Mouse (Mus musculus): ENCODE results near the gene Tpo.

The Tpo gene

GRCm38 (mm10) chr12:30132524-30132923 is at the start of gene Tpo:
TSS of gene Tpo (minus strand) at chr12:30132624.
- DNase-seq: no peak

DNA sequence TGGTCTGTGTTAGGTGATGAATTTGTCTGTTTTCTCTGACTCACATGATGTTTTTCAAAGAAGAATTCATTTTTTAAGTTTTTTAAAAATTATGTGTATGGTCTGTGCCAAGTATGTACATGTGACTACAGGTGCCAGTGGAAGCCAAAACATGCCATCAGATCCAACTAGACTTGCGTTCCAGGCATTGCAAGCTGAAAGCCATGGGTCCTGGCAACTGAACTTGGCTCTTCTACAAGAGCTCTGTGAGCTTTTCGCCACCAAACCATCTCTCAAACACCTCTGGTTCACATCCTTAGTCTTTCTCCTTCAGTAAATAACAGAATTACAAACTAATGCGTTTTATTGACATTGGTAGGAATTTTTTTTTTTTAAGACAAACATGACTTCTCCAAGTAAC is 49.3 kb upstream of the Tpo start:
- no peak for DNase-seq

DNA sequence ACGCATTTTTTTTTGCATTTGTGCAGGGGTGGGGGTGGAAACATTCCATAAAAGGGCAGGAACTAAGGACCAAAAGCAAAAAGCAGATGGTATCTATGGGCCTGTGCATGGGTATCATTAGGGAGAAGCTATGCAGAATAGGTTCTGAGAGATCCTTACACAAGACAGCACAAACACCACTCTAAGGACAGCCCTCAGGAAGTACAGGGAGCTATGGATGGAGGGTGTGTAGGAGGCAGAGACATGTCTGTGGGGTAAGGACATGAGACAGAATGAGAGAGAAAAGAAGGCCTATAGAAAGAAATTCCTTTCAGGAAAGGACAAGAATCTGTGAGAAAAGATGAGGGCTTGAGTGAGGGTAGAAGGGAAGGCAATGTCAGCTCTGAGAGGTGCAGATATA is 47.2 kb upstream of the Tpo start:
- no peak for DNase-seq

DNA sequence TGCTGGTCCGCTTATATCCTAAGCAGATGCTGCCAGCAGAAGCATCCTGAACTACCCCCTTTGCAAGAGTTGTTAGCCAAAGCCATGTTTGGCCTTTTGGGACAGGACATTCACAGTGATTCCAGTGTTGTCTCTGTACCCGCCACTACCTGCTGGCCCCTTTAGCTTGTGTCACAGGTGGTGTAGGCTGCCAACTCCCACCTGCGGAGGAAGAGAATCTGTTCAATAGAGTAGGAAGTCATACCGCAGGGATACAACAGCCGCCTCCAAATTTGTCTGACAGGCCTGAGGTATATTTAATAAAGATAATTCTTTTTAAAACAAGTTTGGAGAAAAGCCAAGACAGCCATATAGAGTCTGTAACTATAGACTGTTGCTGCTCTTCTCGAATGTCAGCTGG is 45.5 kb upstream of the Tpo start:
- no peak for DNase-seq

DNA sequence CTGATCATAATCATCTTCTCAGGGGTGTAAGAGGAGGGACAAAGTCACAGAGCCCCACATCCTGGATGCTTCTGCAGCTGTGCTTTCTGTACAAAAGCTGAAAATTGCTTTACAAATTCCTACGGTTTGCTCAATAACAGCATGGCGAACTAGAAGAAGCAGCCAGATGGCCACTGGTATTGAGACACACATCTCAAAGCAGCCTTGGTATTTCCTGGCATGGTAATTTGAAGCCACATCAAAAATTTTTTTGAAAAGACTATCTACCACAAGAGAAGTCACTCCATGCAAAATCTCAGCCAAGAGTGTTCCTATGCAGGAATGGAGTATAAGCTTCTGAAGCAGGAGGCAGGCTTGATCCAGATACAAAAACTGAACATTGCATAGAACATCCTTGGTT is 45.1 kb upstream of the Tpo start:
- no peak for DNase-seq

- DNase-seq: no peak
These were observed 36.1 kb upstream of the Tpo start for GRCm38 (mm10) chr12:30168491-30168890.

GRCm38 (mm10) chr12:30164538-30164937 is 32.1 kb upstream of the Tpo start:
- DNase-seq: no peak

DNA sequence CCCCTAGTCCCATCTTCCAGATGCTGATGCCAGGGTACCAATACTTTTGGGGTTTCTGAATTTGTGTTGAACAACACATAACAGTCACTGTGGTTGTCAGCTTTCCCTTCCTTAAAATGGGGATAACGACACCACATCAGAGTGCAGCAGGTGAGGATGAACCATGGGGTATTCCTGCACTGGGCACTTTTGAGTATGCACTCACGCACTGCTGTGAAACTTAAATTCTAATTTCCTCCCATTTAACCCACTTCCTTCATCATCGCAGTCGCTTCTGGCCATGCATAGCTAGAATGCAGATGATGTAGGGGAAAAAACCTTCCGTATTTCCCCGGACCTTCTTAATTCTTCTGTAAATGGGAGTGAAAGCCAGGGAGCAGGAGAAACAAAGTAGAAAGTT is 31.6 kb upstream of the Tpo start:
- DNase-seq: no peak

DNA sequence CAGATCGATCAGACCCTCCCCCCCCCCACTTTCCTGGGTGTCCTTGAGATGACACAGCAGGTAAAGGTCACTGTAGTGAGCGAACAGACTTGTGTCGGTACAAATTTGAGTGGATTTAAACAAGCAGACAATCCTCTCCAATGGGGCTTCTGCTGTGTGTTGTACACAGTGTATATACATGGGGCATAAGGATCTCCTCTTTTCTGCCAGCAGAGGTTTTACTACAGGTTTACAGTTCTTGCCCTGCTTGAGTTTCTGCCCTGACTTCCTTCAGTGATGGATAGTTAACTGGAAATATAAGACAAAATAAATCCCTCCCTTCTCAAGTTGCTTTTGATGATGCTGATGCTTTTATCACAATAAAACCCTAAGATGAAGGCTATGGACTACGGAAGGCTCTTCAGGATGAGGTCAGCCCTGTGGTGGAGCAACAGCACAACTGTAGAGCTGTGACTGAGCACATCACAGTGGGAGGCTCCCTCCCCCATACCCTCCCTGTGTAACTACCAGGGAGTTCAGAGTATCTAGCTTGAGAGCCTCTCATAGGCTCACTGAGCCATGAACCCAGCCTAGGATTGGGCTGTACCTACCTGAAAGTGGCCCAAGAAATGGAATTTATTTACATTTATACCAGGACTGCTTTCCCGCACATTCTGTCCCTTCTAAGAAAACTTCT is 29.4 kb upstream of the Tpo start:
- no peak for DNase-seq

- no peak for DNase-seq
These were observed 28.1 kb upstream of the Tpo start for GRCm38 (mm10) chr12:30160475-30160874.

GRCm38 (mm10) chr12:30159788-30160187 is 27.4 kb upstream of the Tpo start:
- DNase-seq: no peak

GRCm38 (mm10) chr12:30154079-30154673 is 21.8 kb upstream of the Tpo start:
- DNase-seq: no peak

GRCm38 (mm10) chr12:30142085-30142484 is 9.7 kb upstream of the Tpo start:
- no peak for DNase-seq

- DNase-seq: no peak
These were observed 3.1 kb downstream of the Tpo start for GRCm38 (mm10) chr12:30129411-30129716.

- peak; percentile 30 for DNase-seq
These were observed 3.6 kb downstream of the Tpo start for GRCm38 (mm10) chr12:30128561-30129410.

DNA sequence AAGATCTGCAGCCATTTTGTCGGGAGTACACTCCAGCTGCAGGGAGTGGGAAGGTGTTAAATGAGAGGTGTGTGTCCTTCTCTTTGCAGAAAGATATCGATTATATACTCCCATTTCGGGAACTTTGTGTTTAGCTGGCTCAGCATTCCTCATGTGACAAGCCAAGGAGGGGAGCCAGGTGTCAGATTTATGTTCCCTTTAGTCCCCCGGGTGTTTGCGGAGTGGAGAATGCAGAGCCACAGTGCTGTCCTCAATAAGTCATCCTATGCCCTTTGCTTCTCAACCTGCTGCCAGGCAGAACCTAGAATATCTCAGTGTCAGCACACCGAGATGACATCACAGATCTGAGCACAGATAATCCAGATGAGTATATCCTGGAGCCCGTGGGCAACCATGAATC is 10.1 kb downstream of the Tpo start:
- no peak for DNase-seq

GRCm38 (mm10) chr12:30112271-30112670 is 20.2 kb downstream of the Tpo start:
- no peak for DNase-seq

- DNase-seq: no peak
These were observed 22.5 kb downstream of the Tpo start for GRCm38 (mm10) chr12:30109646-30110605.

DNA sequence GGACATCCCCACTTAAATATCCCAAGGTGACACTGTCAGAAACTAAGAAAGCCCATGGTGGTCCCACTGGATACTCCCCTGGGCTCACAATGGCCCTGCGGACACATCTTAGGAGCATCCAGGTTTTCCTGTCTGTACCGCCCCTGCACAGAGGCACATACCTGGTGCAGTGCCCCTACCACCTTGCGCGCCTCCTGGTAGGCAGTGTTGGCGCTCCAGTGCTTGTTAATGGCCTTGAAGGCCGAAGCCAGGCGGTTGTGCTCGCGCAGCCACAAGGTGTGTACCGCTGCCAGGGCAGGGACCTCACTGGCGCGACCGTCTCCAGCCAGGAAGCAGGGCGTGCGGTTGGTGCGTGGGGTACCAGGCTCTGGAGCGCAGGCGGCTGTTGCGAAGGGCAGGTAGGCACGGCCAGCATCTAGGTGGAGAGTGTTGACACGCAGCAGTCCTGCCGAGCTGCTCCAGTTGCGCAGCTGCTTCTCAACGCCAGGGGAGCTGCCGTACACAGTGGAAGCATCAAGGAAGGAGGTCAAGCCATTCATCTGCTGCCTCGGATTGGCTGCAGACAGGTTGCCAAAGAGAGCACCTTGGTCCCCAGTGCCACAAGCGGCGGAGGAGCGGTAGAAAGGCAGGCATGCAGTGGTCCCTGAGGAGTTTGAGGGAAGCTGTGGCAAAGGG is 29.4 kb downstream of the Tpo start:
- DNase-seq: no peak

- DNase-seq: peak; percentile 2
These were observed 40.3 kb downstream of the Tpo start for GRCm38 (mm10) chr12:30092081-30092480.

GRCm38 (mm10) chr12:30083971-30084370 is 48.5 kb downstream of the Tpo start:
- DNase-seq: no peak

DNA sequence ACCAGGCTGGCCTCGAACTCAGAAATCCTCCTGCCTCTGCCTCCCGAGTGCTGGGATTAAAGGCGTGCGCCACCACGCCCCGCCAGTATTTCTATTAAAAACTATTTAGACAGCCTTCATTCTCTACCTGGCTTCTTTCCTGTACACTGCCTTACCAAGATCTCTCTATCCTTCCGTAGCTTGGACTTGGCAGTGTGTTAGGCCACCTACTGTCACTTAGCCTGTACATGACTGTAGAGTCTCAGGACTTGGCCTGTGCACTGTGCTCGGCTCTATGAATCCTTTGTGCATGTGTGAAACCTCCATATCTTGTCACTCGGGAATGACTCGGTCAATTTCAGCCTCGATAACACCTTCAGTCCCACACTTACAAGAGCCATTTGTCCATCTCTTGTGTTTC is 55.4 kb downstream of the Tpo start:
- no peak for DNase-seq

GRCm38 (mm10) chr12:30076316-30076715 is 56.1 kb downstream of the Tpo start:
- DNase-seq: no peak
